Comparison of ENCODE assay signal across 18 mouse cellular contexts in the genomic region with DNA sequence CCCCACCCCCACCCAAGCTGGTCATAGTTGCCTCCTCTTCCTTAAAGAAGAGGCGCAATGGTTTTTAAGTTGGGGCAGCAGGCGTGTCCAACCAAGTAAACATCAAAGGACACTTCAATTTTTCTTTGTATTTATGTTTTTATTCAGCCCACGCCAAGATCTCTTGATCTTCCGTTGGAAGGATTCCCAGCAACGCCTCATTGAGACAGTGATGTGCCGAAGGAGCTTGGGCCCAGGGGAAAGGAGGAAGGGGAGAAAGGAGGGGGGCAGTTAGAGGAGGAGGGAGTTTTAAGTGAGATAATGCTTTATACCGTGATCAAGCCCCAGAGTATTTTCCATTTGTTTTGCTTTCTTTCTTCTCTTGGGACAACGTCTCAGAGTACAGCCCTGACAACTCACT.
"Had no signal": no experiment of that assay in that cellular context is flagged by ENCODE, and none has a peak within 500 bp of the region (broad histone marks: within the 10 kb centered on the region; RNA-seq: fewer than 3 reads in every experiment).

No protein-coding gene starts in this region.

- H3K4me1 ChIP-seq: midbrain, embryonic 10.5 days; midbrain, embryonic 12.5 days; neural tube, embryonic 15.5 days had no signal

- DNase-seq: lung, adult 2 months; lung, postnatal 4 days; midbrain, embryonic 14.5 days; retina, postnatal 1 day; right cerebral cortex, adult 18-20 months; right cerebral cortex, postnatal 25 days; right cerebral cortex, postnatal 4 days; spleen, adult 18-20 months; thymus, adult 18-20 months; thymus, postnatal 14 days; thymus, postnatal 36 days had no signal

- H3K9ac ChIP-seq: liver, embryonic 14.5 days; midbrain, embryonic 12.5 days; neural tube, embryonic 13.5 days; neural tube, embryonic 15.5 days had no signal

- H3K4me2 ChIP-seq: midbrain, embryonic 12.5 days; neural tube, embryonic 13.5 days; neural tube, embryonic 15.5 days had no signal

- H3K27ac ChIP-seq: liver, embryonic 14.5 days; midbrain, embryonic 10.5 days; midbrain, embryonic 12.5 days; neural tube, embryonic 13.5 days; neural tube, embryonic 15.5 days had no signal

- H3K4me3 ChIP-seq: midbrain, embryonic 10.5 days; midbrain, embryonic 12.5 days; myocyte; neural tube, embryonic 13.5 days; neural tube, embryonic 15.5 days had no signal

- H3K9me3 ChIP-seq: neural tube, embryonic 13.5 days; neural tube, embryonic 15.5 days had no signal

- H3K36me3 ChIP-seq: neural tube, embryonic 13.5 days; neural tube, embryonic 15.5 days had no signal

- H3K27me3 ChIP-seq: midbrain, embryonic 12.5 days; neural tube, embryonic 13.5 days; neural tube, embryonic 15.5 days had no signal

- ATAC-seq: midbrain, embryonic 16.5 days had no signal
